Mouse (Mus musculus) heart, postnatal 10 days (tissue): ENCODE measurements around the gene Lpcat1. TPM values are rescaled to one million over a fixed set of nuclear protein-coding genes. Genes with fewer than 3 reads are reported as not detected.
A peak's percentile ranks its signal among the peaks of the same experiment; 100 is the strongest.

ENCODE experiments used
- DNase-seq, 2 experiments: peaks; one replicate each; pipeline ENCODE4 v3.0.0; 2021
- intact Hi-C: fragments of 180-260 bp; cut with DNase I; formaldehyde crosslinking; loops from one replicate; pipeline ENCODE4 v1.15.1; 2025
- total RNA-seq, 2 experiments: library from RNA; stranded (reverse); gene quantifications; 2 replicates each; pipeline ENCODE4 v1.2.3; 2021

The Lpcat1 gene
- total RNA-seq, 2 experiments from 2014 or later, result 10.7 to 13.0 TPM

DNA sequence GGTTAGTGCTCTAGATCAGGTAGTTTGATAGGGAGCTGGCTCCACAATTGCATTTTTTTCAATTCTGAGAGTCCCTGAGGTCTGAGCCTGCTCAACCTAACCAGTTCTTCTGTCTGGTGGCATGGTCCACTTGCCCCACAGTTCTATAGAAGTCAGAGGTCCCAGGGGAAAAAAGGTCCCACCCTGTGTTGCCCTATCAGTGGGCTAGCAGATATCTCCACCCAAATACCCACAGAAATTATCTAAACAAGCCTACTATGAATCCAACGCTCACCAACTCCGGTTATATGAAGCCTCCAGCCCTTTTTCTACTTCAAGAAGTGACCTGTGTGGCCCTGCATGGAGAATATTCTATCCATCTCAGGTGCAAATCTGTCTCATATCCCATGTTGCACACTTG, 20.9 kb upstream of the Lpcat1 start:
- intact Hi-C loops, result no loop called here
- DNase-seq, result no peak

DNA sequence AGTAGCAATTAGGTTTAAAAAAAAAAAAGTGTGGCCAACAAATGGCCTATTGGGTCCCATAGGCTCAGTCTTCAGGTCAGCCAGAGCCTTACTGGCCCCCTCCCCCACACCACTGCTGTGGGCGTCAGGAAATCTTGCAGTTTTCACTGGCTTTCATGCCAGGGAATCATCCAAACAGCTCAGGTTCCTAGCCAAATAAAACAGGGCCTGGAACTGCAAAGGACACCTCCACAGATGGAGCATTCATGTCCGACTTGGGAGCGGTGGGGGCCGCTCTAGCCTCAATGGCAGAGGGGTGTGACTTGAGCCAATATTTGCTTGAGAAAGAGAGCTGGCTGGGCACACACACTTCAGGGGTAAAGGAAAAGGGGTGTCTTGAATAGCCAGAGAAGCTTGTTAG, 20.5 kb upstream of the Lpcat1 start:
- peak in 1 of 2 experiments; percentile 27 for DNase-seq
- intact Hi-C loops, result no loop called here

DNA sequence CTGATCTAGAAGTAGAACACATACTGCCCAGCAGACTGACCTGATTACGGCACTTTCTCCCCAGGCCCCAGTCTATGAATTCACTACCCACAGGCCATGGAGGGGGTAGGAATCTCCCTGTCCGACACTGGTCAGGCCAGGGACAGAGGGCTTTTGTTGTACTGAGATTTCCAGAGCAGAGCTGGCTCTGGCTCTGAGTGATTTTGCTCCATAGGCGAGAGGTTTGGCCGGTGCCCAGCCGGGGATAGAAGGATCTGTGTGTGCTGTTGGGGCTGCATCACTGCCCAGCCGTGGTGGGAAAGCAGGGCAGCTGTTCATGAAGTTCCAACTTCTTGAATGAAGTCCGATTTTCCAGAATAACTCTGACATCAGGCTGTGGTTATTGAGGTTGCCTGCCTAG, 20.1 kb upstream of the Lpcat1 start:
- intact Hi-C loops, result no loop called here
- peak; percentile 76 for DNase-seq

DNA sequence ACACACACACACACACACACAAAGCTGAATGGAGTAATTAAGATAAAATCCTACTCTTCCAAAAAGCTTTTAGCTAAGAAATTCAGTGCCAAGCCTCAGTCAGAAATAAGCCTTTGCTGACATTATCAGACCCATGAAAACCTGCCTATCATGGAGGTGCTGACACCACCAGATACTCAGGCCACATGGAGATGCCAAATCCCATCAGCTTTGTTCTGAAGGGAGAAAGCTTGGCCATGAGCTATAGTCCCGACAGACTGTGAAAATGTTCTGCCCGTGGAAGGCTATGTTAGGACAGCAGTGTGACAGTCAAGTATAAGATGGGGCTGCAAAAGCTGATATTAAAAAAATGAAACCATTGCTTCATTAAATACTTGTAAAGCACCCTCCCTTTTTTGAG, 19.5 kb upstream of the Lpcat1 start:
- intact Hi-C loops, result no loop called here
- DNase-seq, result peak in 1 of 2 experiments; percentile 31

- peak in 1 of 2 experiments; percentile 32 for DNase-seq
- intact Hi-C loops, result no loop called here
Observed at GRCm38 (mm10) chr13:73448201-73448600, 18.8 kb upstream of the Lpcat1 start.

DNA sequence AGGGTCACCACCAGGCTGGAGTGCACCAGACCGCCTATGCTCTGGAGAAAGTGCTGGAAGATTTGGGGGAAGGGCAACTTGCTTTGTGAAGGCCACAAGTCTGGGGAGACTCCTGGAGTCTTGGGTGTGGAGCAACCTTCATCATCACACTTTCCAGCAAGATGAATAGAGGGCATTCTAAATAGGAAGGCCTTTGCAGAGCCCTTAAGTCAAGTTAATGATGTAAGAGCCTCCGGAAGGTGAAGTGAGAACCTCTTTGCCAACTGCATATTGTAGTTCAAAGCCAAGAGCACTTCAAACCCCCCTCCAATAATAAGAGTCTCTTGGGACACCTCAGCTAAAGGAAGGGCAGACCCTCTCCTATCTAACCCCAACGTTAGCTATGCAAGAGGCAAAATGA, 18.3 kb upstream of the Lpcat1 start:
- intact Hi-C loops, result no loop called here
- DNase-seq, result no peak

- no peak for DNase-seq
- intact Hi-C loops, result no loop called here
Observed at GRCm38 (mm10) chr13:73453503-73454217, 13.3 kb upstream of the Lpcat1 start.

DNA sequence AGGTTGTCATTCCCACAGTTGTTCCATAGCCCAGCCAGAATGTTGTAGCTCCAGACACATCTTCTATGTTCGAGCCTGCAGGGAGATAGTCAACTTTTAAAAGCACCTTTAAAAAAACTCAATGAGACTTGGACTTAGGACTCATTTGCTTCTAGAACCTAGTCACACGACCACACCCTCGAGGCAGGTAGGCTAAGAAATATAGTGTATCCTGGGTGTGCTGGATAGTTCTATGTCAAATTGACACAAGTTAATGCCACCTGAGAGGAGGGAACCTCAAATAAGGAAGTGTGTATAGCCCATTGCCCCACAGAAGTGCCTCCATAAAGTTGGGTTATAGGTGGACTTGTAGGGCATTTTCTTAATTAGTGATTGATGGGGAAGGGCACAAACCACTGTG, 11.7 kb upstream of the Lpcat1 start:
- no peak for DNase-seq

DNA sequence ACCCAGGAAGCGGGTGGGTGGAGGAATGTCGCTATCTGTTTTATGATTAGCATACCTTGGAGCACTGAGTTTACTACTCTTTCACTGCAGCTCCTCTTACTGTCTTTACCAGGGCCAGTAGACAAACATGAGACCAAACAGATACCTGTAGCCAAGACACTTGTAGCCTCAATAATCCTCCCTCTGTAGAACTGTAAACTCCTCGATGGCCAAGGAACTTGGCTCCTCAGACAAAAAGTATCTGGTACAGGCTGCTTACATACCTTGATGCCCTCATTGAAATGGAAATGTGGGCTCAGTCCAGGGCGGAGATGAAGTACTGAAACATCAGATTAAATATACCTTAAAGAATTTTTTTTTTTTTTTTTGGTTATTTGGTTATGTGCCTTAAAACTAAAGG, 9.7 kb upstream of the Lpcat1 start:
- DNase-seq, result no peak
- intact Hi-C loops, result no loop called here

More for the DNA sequence above, 11.7 kb upstream of the Lpcat1 start:
- intact Hi-C loops, result no loop called here

GRCm38 (mm10) chr13:73457741-73458140, 9.3 kb upstream of the Lpcat1 start:
- no peak for DNase-seq
- intact Hi-C loops, result no loop called here

GRCm38 (mm10) chr13:73458719-73459118, 8.3 kb upstream of the Lpcat1 start:
- intact Hi-C loops, result no loop called here

GRCm38 (mm10) chr13:73459189-73459850, 7.7 kb upstream of the Lpcat1 start:
- DNase-seq, result no peak
- intact Hi-C loops, result no loop called here

More at GRCm38 (mm10) chr13:73458719-73459118, 8.3 kb upstream of the Lpcat1 start:
- DNase-seq, result no peak

DNA sequence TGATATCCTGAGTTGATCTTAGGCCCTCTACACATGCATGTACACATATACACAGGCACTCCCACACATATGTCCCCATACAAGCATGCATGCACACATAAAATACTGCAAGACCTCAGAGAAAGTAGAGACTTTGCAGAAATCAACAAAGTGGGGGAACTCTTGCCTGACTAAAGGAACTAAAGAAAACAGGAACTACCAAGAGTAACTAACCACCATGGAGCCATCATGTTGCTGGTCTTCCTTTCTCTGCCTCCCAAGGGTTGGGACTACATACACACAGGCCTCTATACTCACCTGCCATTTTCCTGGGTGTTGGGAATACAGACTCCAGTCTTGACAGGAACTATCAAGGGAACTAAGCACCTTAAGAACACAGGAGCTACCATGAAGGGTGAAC, 5.4 kb upstream of the Lpcat1 start:
- intact Hi-C loops, result no loop called here
- no peak for DNase-seq

DNA sequence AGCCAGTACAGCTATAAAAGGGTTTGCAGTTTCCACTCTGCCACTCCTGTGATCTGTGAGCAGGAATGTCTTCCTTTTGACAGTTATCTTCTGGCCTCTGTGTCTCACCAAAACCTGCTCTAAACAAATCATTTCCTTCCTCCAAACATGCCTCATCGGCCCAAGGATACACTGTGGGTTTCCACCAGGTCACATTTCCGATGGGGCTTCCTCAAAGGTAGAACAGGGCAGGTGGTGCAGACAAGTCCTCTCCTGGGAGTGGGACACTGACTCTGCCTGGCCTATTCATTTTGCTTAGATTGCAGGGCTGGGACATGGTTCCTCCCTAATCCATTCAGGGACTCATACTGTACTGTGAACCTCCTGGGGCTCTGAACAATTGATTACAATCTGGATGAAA, 1.8 kb upstream of the Lpcat1 start:
- no peak for DNase-seq
- intact Hi-C loops, result loop anchor here (5.0 kb wide), 1 partner anchor 33 kb away; no protein-coding TSS in a partner anchor

- intact Hi-C loops, result loop anchor here (5.0 kb wide), 1 partner anchor 34 kb away; no protein-coding TSS in a partner anchor
- DNase-seq, result no peak
Observed at GRCm38 (mm10) chr13:73466411-73466810, 586 bp upstream of the Lpcat1 start.

DNA sequence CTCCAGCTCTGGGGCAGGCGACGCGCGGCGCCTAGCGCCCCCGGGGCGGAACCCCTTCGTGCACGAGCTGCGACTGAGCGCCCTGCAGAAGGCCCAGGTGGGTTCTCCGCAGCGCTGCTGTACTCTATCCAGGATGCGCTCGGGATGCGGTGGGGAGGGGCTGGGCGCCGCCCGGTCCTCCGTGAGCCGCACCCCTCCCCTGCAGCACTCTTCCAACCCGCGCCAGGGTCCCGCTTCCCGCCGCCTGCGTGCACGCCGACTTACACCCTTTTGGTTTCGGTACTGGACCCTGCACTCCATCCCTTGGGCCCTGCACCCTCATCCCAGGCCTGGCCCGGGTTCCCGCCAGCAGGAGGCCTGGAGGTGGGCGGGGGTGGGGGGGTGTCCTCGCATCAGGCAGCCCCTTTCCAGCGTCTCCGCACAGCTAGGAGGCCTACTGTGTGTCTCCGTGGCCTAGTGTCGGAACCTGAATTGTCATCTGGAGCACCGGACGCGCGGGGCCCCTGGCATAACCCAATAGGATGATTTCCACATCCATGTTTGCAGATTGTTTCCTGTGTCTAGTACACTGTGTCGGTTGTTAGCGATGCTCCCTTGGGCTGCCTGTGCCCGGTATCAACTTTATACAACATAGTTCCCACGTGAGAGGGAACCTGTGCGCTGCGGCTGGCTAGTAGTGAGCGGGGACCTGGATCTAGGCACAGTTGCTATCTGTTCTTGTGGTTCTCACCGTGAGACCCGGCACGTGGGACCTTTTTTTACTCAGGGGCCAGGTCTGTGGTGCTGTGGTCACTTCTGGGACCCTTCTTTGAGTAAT, 632 bp downstream of the Lpcat1 start:
- peak in 1 of 2 experiments; percentile 47 for DNase-seq

DNA sequence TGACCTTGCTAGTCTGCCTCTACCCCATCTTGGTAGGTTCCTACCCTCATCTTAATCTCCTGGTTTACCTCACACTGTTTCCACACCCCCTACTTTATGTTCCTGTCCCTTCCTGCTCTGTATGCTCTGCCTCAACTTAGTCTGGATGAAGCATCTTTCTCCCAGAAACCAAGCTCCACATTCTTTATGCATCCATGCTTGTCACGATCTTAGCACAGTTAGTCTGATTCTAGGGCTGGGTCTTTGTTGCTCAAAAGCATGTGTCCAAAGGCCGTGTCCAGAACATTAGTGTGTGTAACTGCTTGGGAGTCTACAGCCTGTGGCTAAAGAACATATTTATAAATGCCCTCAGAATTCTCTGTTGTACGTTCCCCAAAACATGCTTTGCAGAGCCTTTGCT, 1.8 kb downstream of the Lpcat1 start:
- intact Hi-C loops, result loop anchor here (5.0 kb wide), 1 partner anchor 37 kb away; no protein-coding TSS in a partner anchor
- DNase-seq, result no peak

More for the DNA sequence above, 632 bp downstream of the Lpcat1 start:
- intact Hi-C loops, result loop anchor here (5.0 kb wide), 1 partner anchor 35 kb away; no protein-coding TSS in a partner anchor

DNA sequence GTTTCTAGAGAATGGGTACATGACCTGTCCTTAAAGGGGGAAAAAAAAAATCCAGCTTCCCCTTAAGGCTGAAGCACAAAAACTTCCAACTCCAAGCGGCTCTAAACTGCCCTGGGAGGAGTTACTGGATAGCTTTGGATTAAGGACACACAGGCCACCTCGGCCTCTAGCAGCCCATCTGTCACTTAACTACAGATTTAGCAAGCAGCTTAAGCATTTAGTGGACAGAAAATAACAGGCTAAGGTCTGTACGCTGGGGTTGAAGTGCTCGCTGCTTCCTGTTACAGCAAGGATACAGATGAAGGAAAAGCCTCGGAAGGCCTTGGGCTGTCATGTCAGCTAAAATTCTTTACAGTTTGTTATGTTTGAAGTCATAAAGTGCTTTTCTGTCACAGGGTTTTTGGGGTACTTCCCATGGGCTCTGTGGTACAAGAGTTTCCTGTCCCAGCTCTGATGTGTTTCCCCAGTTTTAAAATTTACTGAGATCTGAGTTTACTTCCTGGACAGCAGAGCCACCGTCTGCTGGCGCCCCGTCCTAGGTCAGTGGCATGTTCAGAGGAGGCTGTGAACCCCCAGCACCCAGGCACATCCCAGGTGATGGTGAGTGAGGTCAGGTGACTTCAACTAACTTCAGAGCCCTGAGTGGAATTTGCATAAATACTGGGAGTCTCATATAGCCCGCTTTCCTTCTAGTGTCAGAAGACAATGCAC, 2.4 kb downstream of the Lpcat1 start:
- intact Hi-C loops, result loop anchor here (5.0 kb wide), 1 partner anchor 37 kb away; no protein-coding TSS in a partner anchor
- no peak for DNase-seq

DNA sequence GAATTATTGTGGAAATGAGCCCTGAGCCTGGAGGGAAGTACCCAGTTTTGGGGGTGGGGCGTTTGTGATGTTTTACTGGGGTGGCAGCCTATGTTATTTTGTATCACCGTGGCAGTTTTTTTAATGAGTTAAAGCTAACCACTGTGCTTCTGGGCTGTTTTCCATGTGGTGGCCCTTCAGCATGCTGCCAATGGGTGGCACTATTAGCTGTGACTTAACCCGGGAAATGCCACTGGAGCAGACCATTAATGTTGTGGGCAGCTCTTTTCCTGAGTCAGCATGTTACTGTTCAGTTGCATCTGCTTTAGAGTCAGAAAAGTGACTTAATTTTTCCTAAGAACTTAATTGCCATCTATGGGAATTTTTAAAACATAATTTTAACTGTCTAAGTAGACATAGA, 5.5 kb downstream of the Lpcat1 start:
- intact Hi-C loops, result no loop called here

DNA sequence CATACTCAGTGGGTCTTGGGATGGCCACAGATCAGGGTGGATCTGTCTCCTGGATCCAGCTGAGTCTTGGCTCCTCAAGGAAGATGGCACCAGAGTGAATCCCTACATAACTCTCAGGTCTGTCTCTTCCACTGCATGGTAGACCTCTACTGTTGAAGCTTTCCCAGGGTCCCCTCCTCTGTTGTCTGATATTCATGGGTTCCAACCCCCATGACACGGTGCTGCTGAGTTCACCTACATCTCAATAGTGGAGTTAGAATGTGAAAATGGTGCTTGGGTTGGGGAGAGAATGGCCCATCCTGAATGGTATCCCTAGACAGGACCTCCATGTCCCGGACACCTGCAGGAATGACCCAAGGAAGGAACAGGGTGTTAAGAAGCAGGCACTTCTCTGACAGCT, 6.7 kb downstream of the Lpcat1 start:
- DNase-seq, result no peak
- intact Hi-C loops, result no loop called here

More for the DNA sequence above, 5.5 kb downstream of the Lpcat1 start:
- DNase-seq, result no peak
